Mouse (Mus musculus): ENCODE measurements around the gene Mknk2. TPM values are rescaled to one million over a fixed set of nuclear protein-coding genes. Genes with fewer than 3 reads are reported as not detected.
"Not testable (repeated sequence)": the region's sequence is repeated elsewhere in the genome, so short reads cannot be mapped to it uniquely, and the experiment has no call there.

The Mknk2 gene
- polyA plus RNA-seq, 1 experiment = 129 TPM

GRCm38 (mm10) chr10:80650392-80650791 is 27.5 kb downstream of the Mknk2 start:
- DNase-seq (ENCODE audit: low spot score) = no peak

GRCm38 (mm10) chr10:80649910-80650309 is 28.0 kb downstream of the Mknk2 start:
- not testable (repeated sequence) for DNase-seq (ENCODE audit: low spot score)

DNA sequence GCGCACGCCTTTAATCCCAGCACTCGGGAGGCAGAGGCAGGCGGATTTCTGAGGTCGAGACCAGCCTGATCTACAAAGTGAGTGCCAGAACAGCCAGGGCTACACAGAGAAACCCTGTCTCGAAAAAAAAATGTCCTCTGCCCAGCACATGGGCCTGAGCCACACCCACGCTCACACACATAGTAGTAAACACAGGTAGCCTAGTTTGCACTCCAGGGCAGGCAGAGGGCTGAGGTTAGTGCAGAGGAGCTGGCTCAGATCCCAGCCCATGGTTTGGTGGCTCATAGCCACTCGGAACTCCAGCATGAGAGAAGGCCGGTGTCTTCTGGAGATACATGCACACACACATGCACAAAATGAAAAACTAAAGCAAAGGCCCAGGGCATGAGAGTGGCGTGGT is 31.0 kb downstream of the Mknk2 start:
- no peak for DNase-seq (ENCODE audit: low spot score)

DNA sequence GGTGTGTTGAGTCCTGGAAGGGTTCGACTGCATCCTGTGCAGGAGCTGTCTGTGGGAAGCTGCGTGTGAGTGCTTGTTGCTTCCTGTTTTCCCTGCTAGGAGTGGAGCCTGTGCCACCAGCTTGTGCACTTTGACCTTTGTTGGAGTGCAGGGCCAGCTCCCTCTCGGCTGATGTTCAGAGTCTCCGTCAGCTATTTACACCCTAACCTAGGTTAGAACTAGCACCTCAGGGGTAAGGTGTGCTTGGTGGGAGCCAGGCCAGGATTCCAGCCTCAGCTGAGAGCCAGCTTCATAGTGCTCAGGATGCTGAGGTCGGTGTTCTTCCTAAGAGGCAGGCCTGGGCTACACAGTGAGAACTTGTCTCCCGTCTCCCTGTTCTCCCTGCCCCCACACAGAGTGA is 42.6 kb downstream of the Mknk2 start:
- no peak for DNase-seq (ENCODE audit: low spot score)

DNA sequence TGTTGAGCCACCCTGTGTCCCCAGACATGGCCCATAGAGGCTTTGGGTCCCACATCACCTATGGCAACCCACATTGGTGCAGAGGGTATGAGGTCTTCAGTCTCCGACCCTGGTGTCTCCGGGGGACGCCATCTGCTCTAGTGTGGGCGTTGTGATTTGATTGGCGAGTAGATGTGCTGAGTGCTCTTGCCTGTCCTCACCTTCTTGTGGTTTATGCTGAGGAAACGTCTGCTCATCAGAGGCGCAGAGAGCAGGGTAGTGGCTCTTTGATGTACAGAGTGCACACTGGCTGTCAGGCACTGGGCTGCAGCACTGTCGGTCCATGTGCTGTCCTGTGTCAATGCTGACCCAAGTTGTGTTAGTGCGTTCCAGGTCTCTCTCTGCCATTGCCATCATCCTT is 49.0 kb downstream of the Mknk2 start:
- no peak for DNase-seq (ENCODE audit: low spot score)

- no peak for DNase-seq (ENCODE audit: low spot score)
These were observed 50.2 kb downstream of the Mknk2 start for GRCm38 (mm10) chr10:80627685-80628084.

- DNase-seq (ENCODE audit: low spot score) = no peak
These were observed 52.1 kb downstream of the Mknk2 start for GRCm38 (mm10) chr10:80625764-80626163.

- DNase-seq (ENCODE audit: low spot score) = no peak
These were observed 54.3 kb downstream of the Mknk2 start for GRCm38 (mm10) chr10:80623457-80624191.

GRCm38 (mm10) chr10:80622661-80623456 is 55.1 kb downstream of the Mknk2 start, which contains the start of gene Csnk1g2:
Gene Csnk1g2, plus strand, starts transcription at chr10:80622838.
- DNase-seq (ENCODE audit: low spot score) = peak; percentile 96

- DNase-seq (ENCODE audit: low spot score) = peak; percentile 98
These were observed 55.8 kb downstream of the Mknk2 start for GRCm38 (mm10) chr10:80621940-80622660.

DNA sequence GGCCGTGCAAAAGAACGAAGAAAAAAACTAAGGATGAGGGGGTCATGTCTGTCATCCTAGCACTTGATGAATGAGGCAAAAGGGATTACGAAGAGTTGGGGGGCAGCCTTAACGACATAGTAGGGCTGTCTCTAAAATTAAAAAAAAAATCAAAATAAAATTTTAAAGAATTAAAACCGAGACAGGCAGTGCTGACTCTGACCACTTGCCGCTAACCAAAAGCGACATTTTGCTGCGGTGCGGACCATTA is 56.3 kb downstream of the Mknk2 start:
- no peak for DNase-seq (ENCODE audit: low spot score)

- DNase-seq (ENCODE audit: low spot score) = no peak
These were observed 56.9 kb downstream of the Mknk2 start for GRCm38 (mm10) chr10:80620796-80621689.

GRCm38 (mm10) chr10:80620365-80620764 is 57.5 kb downstream of the Mknk2 start:
- DNase-seq (ENCODE audit: low spot score) = no peak

- no peak for DNase-seq (ENCODE audit: low spot score)
These were observed 58.3 kb downstream of the Mknk2 start for GRCm38 (mm10) chr10:80619465-80620244.

- no peak for DNase-seq (ENCODE audit: low spot score)
These were observed 59.7 kb downstream of the Mknk2 start for GRCm38 (mm10) chr10:80618181-80618580.

Other genes starting within 250 kb of the Mknk2 start
- 29.7 and 35.4 TPM in 2 replicates for gene Tcf3, start 244.5 kb downstream of the Mknk2 start, polyA plus RNA-seq (2012; rRNA removed)
- not detected in 2 replicates for gene Onecut3, start 183.3 kb downstream of the Mknk2 start, polyA plus RNA-seq (2012; rRNA removed)
- 0.03 TPM in 1 of 2 replicates, not detected in the other for gene Atp8b3, start 139.0 kb downstream of the Mknk2 start, polyA plus RNA-seq (2012; rRNA removed)
- 21.2 and 26.6 TPM in 2 replicates for gene Rexo1, start 116.6 kb downstream of the Mknk2 start, polyA plus RNA-seq (2012; rRNA removed)
- gene Klf16, start 100.8 kb downstream of the Mknk2 start, polyA plus RNA-seq (2012; rRNA removed) = 11.5 and 11.8 TPM in 2 replicates
- 66.0 and 67.1 TPM in 2 replicates for gene Abhd17a, start 87.8 kb downstream of the Mknk2 start, polyA plus RNA-seq (2012; rRNA removed)
- gene Scamp4, start 75.2 kb downstream of the Mknk2 start, polyA plus RNA-seq (2012; rRNA removed) = 40.3 and 46.2 TPM in 2 replicates
- gene Adat3, start 75.2 kb downstream of the Mknk2 start, polyA plus RNA-seq (2012; rRNA removed) = 3.8 and 4.3 TPM in 2 replicates
- gene Gm49322, start 72.1 kb downstream of the Mknk2 start, polyA plus RNA-seq (2012; rRNA removed) = 1.3 and 1.6 TPM in 2 replicates
- gene Csnk1g2, start 55.3 kb downstream of the Mknk2 start, polyA plus RNA-seq (2012; rRNA removed) = 153 and 158 TPM in 2 replicates
- 36.5 and 48.5 TPM in 2 replicates for gene Btbd2, start 21.0 kb downstream of the Mknk2 start, polyA plus RNA-seq (2012; rRNA removed)
- gene Mob3a, start 23.9 kb upstream of the Mknk2 start, polyA plus RNA-seq (2012; rRNA removed) = 24.5 and 29.1 TPM in 2 replicates
- 68.7 and 88.2 TPM in 2 replicates for gene Izumo4, start 24.1 kb upstream of the Mknk2 start, polyA plus RNA-seq (2012; rRNA removed)
- gene Ap3d1, start 64.2 kb upstream of the Mknk2 start, polyA plus RNA-seq (2012; rRNA removed) = 96.3 and 108 TPM in 2 replicates
- gene Dot1l, start 77.1 kb upstream of the Mknk2 start, polyA plus RNA-seq (2012; rRNA removed) = 6.7 and 17.2 TPM in 2 replicates
- 47.0 and 47.7 TPM in 2 replicates for gene Sf3a2, start 120.1 kb upstream of the Mknk2 start, polyA plus RNA-seq (2012; rRNA removed)
- gene Plekhj1, start 120.5 kb upstream of the Mknk2 start, polyA plus RNA-seq (2012; rRNA removed) = 60.6 and 79.2 TPM in 2 replicates
- gene Amh, start 127.1 kb upstream of the Mknk2 start, polyA plus RNA-seq (2012; rRNA removed) = 0.40 and 0.62 TPM in 2 replicates
- gene Jsrp1, start 135.4 kb upstream of the Mknk2 start, polyA plus RNA-seq (2012; rRNA removed) = 1.0 and 1.3 TPM in 2 replicates
- 566 and 709 TPM in 2 replicates for gene Oaz1, start 148.5 kb upstream of the Mknk2 start, polyA plus RNA-seq (2012; rRNA removed)
- gene Lingo3, start 165.9 kb upstream of the Mknk2 start, polyA plus RNA-seq (2012; rRNA removed) = not detected in 2 replicates
- 117 and 147 TPM in 2 replicates for gene Lsm7, start 177.1 kb upstream of the Mknk2 start, polyA plus RNA-seq (2012; rRNA removed)
- 33.0 and 37.4 TPM in 2 replicates for gene Sppl2b, start 177.2 kb upstream of the Mknk2 start, polyA plus RNA-seq (2012; rRNA removed)
- 0.44 and 0.49 TPM in 2 replicates for gene Tmprss9, start 193.7 kb upstream of the Mknk2 start, polyA plus RNA-seq (2012; rRNA removed)
- 111 and 113 TPM in 2 replicates for gene Timm13, start 222.9 kb upstream of the Mknk2 start, polyA plus RNA-seq (2012; rRNA removed)
- 10.5 and 14.1 TPM in 2 replicates for gene Lmnb2, start 240.1 kb upstream of the Mknk2 start, polyA plus RNA-seq (2012; rRNA removed)